Mouse (Mus musculus) kidney, adult 2 months (tissue): ENCODE results near the gene Esr1. TPM values are rescaled to one million over a fixed set of nuclear protein-coding genes. Genes with fewer than 3 reads are reported as not detected.
A peak's percentile ranks its signal among the peaks of the same experiment; 100 is the strongest.

Experiments used
- DNase-seq: peaks from one replicate; pipeline ENCODE4 v3.0.0; 2021
- H3K27ac ChIP-seq: fragments of 200-500 bp; 2 replicates; pipeline ENCODE4 v1.5.1; 2012; ENCODE audit warnings: low read depth, low read length, control low read depth, inconsistent platforms; ENCODE audit not compliant: insufficient read depth
- H3K27me3 ChIP-seq: fragments of 200-500 bp; replicated peaks from 2 replicates; pipeline ENCODE4 v1.6.1; 2012; ENCODE audit warnings: mild to moderate bottlenecking, moderate library complexity, low read length, inconsistent platforms; ENCODE audit not compliant: control insufficient read depth, insufficient read depth
- H3K36me3 ChIP-seq: fragments of 200-500 bp; 2 replicates; pipeline ENCODE4 v1.6.1; 2012; ENCODE audit warnings: mild to moderate bottlenecking, moderate library complexity, low read length, inconsistent platforms; ENCODE audit not compliant: control insufficient read depth, insufficient read depth
- H3K4me1 ChIP-seq: fragments of 200-500 bp; 2 replicates; pipeline ENCODE4 v1.6.1; 2011; ENCODE audit warnings: low read length; ENCODE audit not compliant: control insufficient read depth, insufficient read depth
- H3K4me3 ChIP-seq: fragments of 200-500 bp; 2 replicates; pipeline ENCODE4 v1.5.1; 2011; ENCODE audit warnings: mild to moderate bottlenecking, low read depth, low read length, control low read depth; ENCODE audit not compliant: insufficient read depth
- CTCF ChIP-seq: fragments of 200-500 bp; conservative IDR thresholded peaks from 2 replicates; pipeline ENCODE4 v1.5.1; 2011; ENCODE audit warnings: low read depth, mild to moderate bottlenecking, control low read depth, low read length, moderate library complexity, mixed read lengths; ENCODE audit not compliant: insufficient read depth, insufficient read length
- POLR2A ChIP-seq: fragments of 200-500 bp; IDR thresholded peaks from one replicate; pipeline ENCODE4 v1.6.1; 2011; ENCODE audit warnings: low read depth, low read length, control low read depth
- WGBS: fragments of 180-500 bp; shearing (Covaris S2); methylation state at CpG from one replicate; pipeline ENCODE4 v1.1.7; 2018; 5-methylcytosine and 5-hydroxymethylcytosine counted together
- polyA plus RNA-seq: library from polyadenylated mRNA; depleted of rRNA; stranded (reverse); fragments of >200 nt; gene quantifications from 2 replicates; pipeline ENCODE4 v1.2.3, GENCODE M21; 2012

Gene Esr1
- polyA plus RNA-seq, 1 experiment: 5.1 TPM

DNA sequence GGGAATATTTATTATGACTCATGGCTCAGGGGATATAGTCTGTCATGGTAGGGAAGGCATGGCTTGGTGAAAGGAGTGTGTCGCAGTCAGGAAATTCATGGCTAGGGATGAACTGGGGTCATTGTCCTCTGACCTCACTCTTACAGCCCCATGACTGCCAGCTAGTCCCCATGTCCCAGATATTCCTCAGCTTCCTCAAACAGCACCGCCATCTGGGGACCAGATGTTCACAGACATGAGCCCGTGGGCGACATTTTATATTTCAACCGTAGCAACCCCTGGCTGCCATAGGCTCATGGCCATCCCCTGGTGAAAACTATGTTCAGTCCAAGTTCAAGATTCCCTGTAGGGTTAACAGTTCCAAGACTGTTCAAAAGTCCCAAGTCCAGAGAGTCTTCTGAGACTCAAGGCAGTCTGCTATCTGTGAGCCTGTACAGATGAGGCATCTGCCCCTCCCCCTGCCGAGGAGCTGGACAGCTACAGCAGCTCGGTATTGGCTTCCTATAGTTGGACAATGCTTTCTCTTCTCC lies 83.0 kb downstream of the Esr1 start:
- H3K36me3 ChIP-seq: no peaks in the 10 kb centered on the region
- WGBS: 77% methylated on average over 7 of the region's 7 CpGs
- no peaks in the 10 kb centered on the region for H3K27me3 ChIP-seq
- no peak overlapping the region for H3K27ac ChIP-seq
- DNase-seq: peak; percentile 29
- no peaks in the 10 kb centered on the region for H3K4me1 ChIP-seq
- H3K4me3 ChIP-seq: no peak overlapping the region
- TF ChIP-seq POLR2A (no peak), CTCF (no peak)

DNA sequence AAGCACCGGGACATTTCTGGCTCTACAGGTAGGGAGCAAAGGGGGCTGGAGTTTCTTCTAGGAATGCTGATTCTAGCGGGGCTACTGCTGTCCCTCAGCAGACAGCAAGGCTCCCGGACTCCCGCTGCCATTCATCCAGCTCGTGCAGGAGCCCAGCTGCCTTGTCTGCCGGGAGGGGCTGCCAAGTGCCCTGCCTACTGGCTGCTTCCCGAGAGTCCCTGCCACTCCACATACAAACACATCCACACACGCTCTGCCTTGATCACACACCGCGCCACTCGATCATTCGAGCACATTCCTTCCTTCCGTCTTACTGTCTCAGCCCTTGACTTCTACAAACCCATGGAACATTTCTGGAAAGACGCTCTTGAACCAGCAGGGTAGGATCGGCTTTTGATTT lies 98.5 kb downstream of the Esr1 start:
- no peak for TF ChIP-seq CTCF
- no peak for TF ChIP-seq POLR2A
- peaks cover 2% of the 10 kb centered on the region; the same call in 1 of the 2 replicates for H3K4me1 ChIP-seq
- DNase-seq: peak; percentile 48
- H3K27ac ChIP-seq: no peak overlapping the region
- H3K4me3 ChIP-seq: peak overlapping the region; percentile 29; the same call in 1 of the 2 replicates
- H3K36me3 ChIP-seq: no peaks in the 10 kb centered on the region
- peaks cover 3% of the 10 kb centered on the region; the same call in 1 of the 2 replicates for H3K27me3 ChIP-seq
- 6% methylated on average over 15 of the region's 15 CpGs for WGBS

DNA sequence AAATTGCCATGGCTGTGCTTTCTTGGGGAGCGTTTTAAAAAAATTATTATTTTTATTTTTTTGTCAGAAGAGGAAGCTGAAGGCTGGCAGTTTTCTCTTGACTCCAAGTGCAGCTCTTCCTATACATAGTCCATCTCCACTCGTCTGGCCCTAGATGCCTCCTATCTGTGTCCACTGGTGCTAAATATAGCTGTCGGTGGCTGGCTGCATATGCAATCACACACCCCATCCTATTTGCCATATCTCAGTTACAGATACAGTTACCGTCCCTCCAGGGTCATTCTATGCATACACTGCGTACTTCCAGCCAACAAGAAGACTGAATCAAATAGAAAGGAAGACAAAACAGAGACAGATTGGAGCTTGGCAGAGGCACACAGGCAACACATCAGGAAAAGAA lies 100.0 kb downstream of the Esr1 start:
- no peak for DNase-seq
- peaks cover 3% of the 10 kb centered on the region; the same call in 1 of the 2 replicates for H3K27me3 ChIP-seq
- no peak overlapping the region for H3K4me3 ChIP-seq
- H3K27ac ChIP-seq: no peak overlapping the region
- WGBS: 84% methylated on average over 5 of the region's 5 CpGs
- TF ChIP-seq POLR2A: no peak
- no peaks in the 10 kb centered on the region for H3K36me3 ChIP-seq
- H3K4me1 ChIP-seq: peaks cover 2% of the 10 kb centered on the region; the same call in 1 of the 2 replicates

DNA sequence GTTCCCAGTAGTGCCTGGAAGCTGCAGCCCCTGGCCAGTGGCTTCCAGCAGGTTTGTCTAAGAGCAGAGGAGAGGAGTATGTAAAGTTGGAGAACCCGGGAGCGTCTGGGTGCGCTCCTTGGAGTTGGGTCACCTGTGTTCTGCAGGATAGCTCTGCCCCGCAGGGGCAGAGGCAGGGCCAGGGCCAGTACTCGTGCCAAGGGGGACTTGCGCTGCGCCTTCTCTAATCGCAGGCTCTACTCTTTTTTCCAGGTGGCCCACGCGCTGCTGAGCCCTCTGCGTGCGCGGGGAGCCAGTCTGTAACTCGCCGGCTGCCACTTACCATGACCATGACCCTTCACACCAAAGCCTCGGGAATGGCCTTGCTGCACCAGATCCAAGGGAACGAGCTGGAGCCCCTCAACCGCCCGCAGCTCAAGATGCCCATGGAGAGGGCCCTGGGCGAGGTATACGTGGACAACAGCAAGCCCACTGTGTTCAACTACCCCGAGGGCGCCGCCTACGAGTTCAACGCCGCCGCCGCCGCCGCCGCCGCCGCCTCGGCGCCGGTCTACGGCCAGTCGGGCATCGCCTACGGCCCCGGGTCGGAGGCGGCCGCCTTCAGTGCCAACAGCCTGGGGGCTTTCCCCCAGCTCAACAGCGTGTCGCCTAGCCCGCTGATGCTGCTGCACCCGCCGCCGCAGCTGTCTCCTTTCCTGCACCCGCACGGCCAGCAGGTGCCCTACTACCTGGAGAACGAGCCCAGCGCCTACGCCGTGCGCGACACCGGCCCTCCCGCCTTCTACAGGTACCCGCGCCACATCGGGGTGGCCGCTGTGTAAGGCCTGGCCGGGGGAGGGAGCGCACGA lies 100.9 kb downstream of the Esr1 start:
- peaks cover 2% of the 10 kb centered on the region; the same call in 1 of the 2 replicates for H3K4me1 ChIP-seq
- peaks cover 3% of the 10 kb centered on the region; the same call in 1 of the 2 replicates for H3K27me3 ChIP-seq
- H3K36me3 ChIP-seq: no peaks in the 10 kb centered on the region
- peak overlapping the region; percentile 60 for H3K4me3 ChIP-seq
- DNase-seq: peak; percentile 17
- TF ChIP-seq CTCF: no peak
- no peak for TF ChIP-seq POLR2A
- 11% methylated on average over 68 of the region's 68 CpGs for WGBS
- H3K27ac ChIP-seq: no peak overlapping the region

DNA sequence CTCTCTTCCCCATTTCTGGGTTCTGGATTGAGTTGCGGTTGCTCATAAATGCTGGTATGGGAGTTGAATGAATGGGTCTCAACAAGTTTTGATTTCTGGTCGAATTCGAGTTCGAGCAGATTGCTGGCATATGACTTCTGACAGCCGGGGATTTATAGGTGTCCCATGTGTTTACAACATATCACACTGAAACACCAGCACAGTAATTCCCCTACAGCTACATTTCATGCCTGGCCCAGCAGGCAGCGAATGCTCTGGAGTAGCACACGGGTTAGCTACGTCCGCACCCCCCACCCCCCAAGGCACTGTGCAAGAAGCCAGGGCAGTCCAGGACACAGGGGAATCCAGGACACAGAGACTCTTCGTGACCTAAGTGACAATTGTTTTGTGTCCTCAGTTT lies 102.0 kb downstream of the Esr1 start:
- no peak overlapping the region for H3K27ac ChIP-seq
- H3K4me3 ChIP-seq: no peak overlapping the region
- no peak for TF ChIP-seq CTCF
- no peak for TF ChIP-seq POLR2A
- DNase-seq: no peak
- H3K4me1 ChIP-seq: peaks cover 2% of the 10 kb centered on the region; the same call in 1 of the 2 replicates
- peaks cover 3% of the 10 kb centered on the region; the same call in 1 of the 2 replicates for H3K27me3 ChIP-seq
- WGBS: 83% methylated on average over 10 of the region's 10 CpGs
- no peaks in the 10 kb centered on the region for H3K36me3 ChIP-seq

DNA sequence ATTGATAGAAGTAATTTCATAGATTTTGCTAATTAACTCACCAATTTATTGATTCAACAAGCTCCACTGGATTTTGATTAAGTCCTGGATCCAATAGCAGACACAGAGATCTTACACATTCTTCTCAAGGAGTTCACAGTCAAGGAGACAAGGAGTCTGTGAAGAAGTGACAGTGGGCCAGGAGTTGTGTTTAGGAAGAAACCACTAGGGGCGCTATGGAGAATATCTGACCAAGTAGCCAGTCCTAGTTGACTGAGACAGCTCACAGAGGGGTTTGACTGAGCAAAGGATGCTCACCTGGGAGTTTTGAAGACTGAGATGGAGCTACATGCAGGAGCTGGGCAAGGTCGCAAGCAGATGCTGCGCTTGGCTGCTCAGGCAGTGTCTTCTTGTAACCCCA lies 113.5 kb downstream of the Esr1 start:
- DNase-seq: peak; percentile 47
- 41% methylated on average over 3 of the region's 3 CpGs for WGBS
- no peaks in the 10 kb centered on the region for H3K27me3 ChIP-seq
- H3K4me3 ChIP-seq: no peak overlapping the region
- TF ChIP-seq CTCF (peak; percentile 21; the same call in 1 of the 2 replicates), POLR2A (no peak)
- no peak overlapping the region for H3K27ac ChIP-seq
- H3K4me1 ChIP-seq: no peaks in the 10 kb centered on the region
- no peaks in the 10 kb centered on the region for H3K36me3 ChIP-seq

DNA sequence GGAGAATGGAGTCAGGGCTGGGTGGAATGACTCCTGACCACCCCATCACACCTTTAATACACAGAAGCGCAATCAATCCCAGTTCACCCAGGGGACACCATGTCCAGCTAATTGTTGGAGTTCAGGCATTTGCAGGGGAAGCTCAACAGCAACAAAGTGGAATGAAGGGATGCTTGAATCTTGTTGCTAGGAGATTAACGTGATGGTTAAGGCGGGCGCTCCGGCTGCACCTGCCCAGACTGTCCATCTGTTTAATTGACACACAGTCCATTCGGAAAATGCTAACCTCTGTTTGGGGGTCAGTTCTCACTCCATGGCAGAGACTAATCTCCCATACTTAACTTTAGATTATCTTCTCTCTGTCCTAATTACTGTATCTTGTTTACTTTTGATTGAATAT lies 114.7 kb downstream of the Esr1 start:
- TF ChIP-seq POLR2A: no peak
- no peak for TF ChIP-seq CTCF
- H3K4me1 ChIP-seq: no peaks in the 10 kb centered on the region
- no peaks in the 10 kb centered on the region for H3K36me3 ChIP-seq
- H3K27me3 ChIP-seq: no peaks in the 10 kb centered on the region
- no peak overlapping the region for H3K4me3 ChIP-seq
- no peak overlapping the region for H3K27ac ChIP-seq
- 76% methylated on average over 6 of the region's 6 CpGs for WGBS
- DNase-seq: no peak
